Mouse (Mus musculus) hindbrain, embryonic 11.5 days (tissue): ENCODE measurements around the gene Znrf4. TPM values are rescaled to one million over a fixed set of nuclear protein-coding genes. Genes with fewer than 3 reads are reported as not detected.
A peak's percentile ranks its signal among the peaks of the same experiment; 100 is the strongest.

Experiments
- ATAC-seq: fragments of 200-750 bp; cut with Nextera tagmentation; 2 replicates; pipeline ENCODE4 v1.8.0; 2017; ENCODE audit warnings: mild to moderate bottlenecking, moderate TSS enrichment, moderate library complexity; ENCODE audit not compliant: low FRiP score
- DNase-seq: peaks from one replicate; pipeline ENCODE4 v3.0.0-alpha.2; 2015; ENCODE audit warnings: low spot score
- H3K27ac ChIP-seq: fragments of 300-500 bp; sonication (generic); 2 replicates; pipeline ENCODE4 v1.5.1; 2014; ENCODE audit warnings: mild to moderate bottlenecking, low read depth, low read length
- H3K27me3 ChIP-seq: fragments of 300-500 bp; sonication (generic); 2 replicates; pipeline ENCODE4 v1.6.1; 2014; ENCODE audit warnings: mild to moderate bottlenecking, low read length, moderate library complexity, mixed read lengths; ENCODE audit not compliant: control insufficient read depth, insufficient read depth
- H3K36me3 ChIP-seq: fragments of 300-500 bp; sonication (generic); 2 replicates; pipeline ENCODE4 v1.6.1; 2014; ENCODE audit warnings: mild to moderate bottlenecking, low read length, moderate library complexity, mixed read lengths; ENCODE audit not compliant: control insufficient read depth, insufficient read depth
- H3K4me1 ChIP-seq: fragments of 300-500 bp; sonication (generic); replicated peaks from 2 replicates; pipeline ENCODE4 v1.6.1; 2014; ENCODE audit warnings: low read length, mixed read lengths; ENCODE audit not compliant: control insufficient read depth, insufficient read depth
- H3K4me2 ChIP-seq: fragments of 300-500 bp; sonication (generic); replicated peaks from 2 replicates; pipeline ENCODE4 v1.6.1; 2014; ENCODE audit warnings: mild to moderate bottlenecking, low read depth, low read length
- H3K4me3 ChIP-seq: fragments of 300-500 bp; sonication (generic); 2 replicates; pipeline ENCODE4 v1.5.1; 2014; ENCODE audit warnings: low read depth, low read length
- H3K9ac ChIP-seq: fragments of 300-500 bp; sonication (generic); 2 replicates; pipeline ENCODE4 v1.6.1; 2014; ENCODE audit warnings: low read depth, low read length
- H3K9me3 ChIP-seq: fragments of 300-500 bp; sonication (generic); 2 replicates; pipeline ENCODE4 v1.6.1; 2016; ENCODE audit warnings: low read length; ENCODE audit not compliant: control insufficient read depth
- WGBS: fragments of 180-500 bp; shearing (Covaris S2); extraction: QIAGEN DNeasy Blood & Tissue Kit; methylation state at CpG from one replicate; pipeline ENCODE4 v1.1.7; 2014; 5-methylcytosine and 5-hydroxymethylcytosine counted together
- polyA plus RNA-seq: library from polyadenylated mRNA; unstranded; fragments of >200 nt; fragmentation: Nextera tagmentation; extraction: Ambion mirVana; gene quantifications from 2 replicates; pipeline ENCODE4 v1.2.1, GENCODE M21; 2014

Gene Znrf4
- polyA plus RNA-seq, 1 experiment from 2014 or later: not detected

- no peak for ATAC-seq
- Histone ChIP-seq H3K4me2 (no peak overlapping the region), H3K27ac (no peak overlapping the region), H3K27me3 (no peaks in the 10 kb centered on the region), H3K9me3 (no peaks in the 10 kb centered on the region), H3K36me3 (no peaks in the 10 kb centered on the region), H3K9ac (no peak overlapping the region), H3K4me3 (no peak overlapping the region), H3K4me1 (no peaks in the 10 kb centered on the region; the same call in 1 of the 2 replicates)
- no peak for DNase-seq
- 53% methylated on average over 8 of the region's 8 CpGs for WGBS
These were observed 30.5 kb upstream of the Znrf4 start for GRCm38 (mm10) chr17:56542736-56543135.

- no peak overlapping the region for H3K27ac ChIP-seq
- ATAC-seq (peak; percentile 39; the same call in 1 of the 2 replicates), DNase-seq (no peak)
- no peaks in the 10 kb centered on the region for H3K9me3 ChIP-seq
- no peak overlapping the region for H3K4me3 ChIP-seq
- no peaks in the 10 kb centered on the region; the same call in 1 of the 2 replicates for H3K4me1 ChIP-seq
- H3K4me2 ChIP-seq: no peak overlapping the region
- 30% methylated on average over 6 of the region's 6 CpGs for WGBS
- no peaks in the 10 kb centered on the region for H3K27me3 ChIP-seq
- no peaks in the 10 kb centered on the region for H3K36me3 ChIP-seq
- no peak overlapping the region for H3K9ac ChIP-seq
These were observed 28.3 kb upstream of the Znrf4 start for GRCm38 (mm10) chr17:56540562-56540975.

- WGBS: 24% methylated on average over 8 of the region's 8 CpGs
- no peaks in the 10 kb centered on the region for H3K27me3 ChIP-seq
- H3K4me1 ChIP-seq: no peaks in the 10 kb centered on the region; the same call in 1 of the 2 replicates
- no peak overlapping the region for H3K9ac ChIP-seq
- no peak overlapping the region for H3K27ac ChIP-seq
- H3K9me3 ChIP-seq: no peaks in the 10 kb centered on the region
- H3K4me3 ChIP-seq: no peak overlapping the region
- no peaks in the 10 kb centered on the region for H3K36me3 ChIP-seq
- ATAC-seq (peak; percentile 46; the same call in 1 of the 2 replicates), DNase-seq (no peak)
- H3K4me2 ChIP-seq: no peak overlapping the region
These were observed 25.7 kb upstream of the Znrf4 start for GRCm38 (mm10) chr17:56537912-56538311.

- H3K4me1 ChIP-seq: no peaks in the 10 kb centered on the region
- DNase-seq: no peak
- ATAC-seq: no peak
- no peak overlapping the region for H3K4me2 ChIP-seq
- no peak overlapping the region for H3K27ac ChIP-seq
- H3K9ac ChIP-seq: no peak overlapping the region
- WGBS: 48% methylated on average over 3 of the region's 3 CpGs
- no peaks in the 10 kb centered on the region for H3K9me3 ChIP-seq
- no peaks in the 10 kb centered on the region for H3K36me3 ChIP-seq
- H3K4me3 ChIP-seq: no peak overlapping the region
- H3K27me3 ChIP-seq: no peaks in the 10 kb centered on the region
These were observed 24.6 kb upstream of the Znrf4 start for GRCm38 (mm10) chr17:56536874-56537273.

GRCm38 (mm10) chr17:56536192-56536591 lies 24.0 kb upstream of the Znrf4 start:
- Histone ChIP-seq H3K9ac (no peak overlapping the region), H3K4me1 (no peaks in the 10 kb centered on the region), H3K4me3 (no peak overlapping the region), H3K27me3 (no peaks in the 10 kb centered on the region), H3K9me3 (no peaks in the 10 kb centered on the region), H3K4me2 (no peak overlapping the region), H3K27ac (no peak overlapping the region), H3K36me3 (no peaks in the 10 kb centered on the region)
- DNase-seq: no peak
- WGBS: 62% methylated on average over 14 of the region's 14 CpGs
- no peak for ATAC-seq

GRCm38 (mm10) chr17:56524943-56525342 lies 12.7 kb upstream of the Znrf4 start:
- no peaks in the 10 kb centered on the region for H3K27me3 ChIP-seq
- no peaks in the 10 kb centered on the region for H3K4me1 ChIP-seq
- ATAC-seq: no peak
- no peak overlapping the region for H3K4me3 ChIP-seq
- WGBS: 79% methylated on average over 4 of the region's 4 CpGs
- no peak overlapping the region for H3K4me2 ChIP-seq
- no peak for DNase-seq
- H3K36me3 ChIP-seq: no peaks in the 10 kb centered on the region
- H3K9ac ChIP-seq: no peak overlapping the region
- H3K9me3 ChIP-seq: no peaks in the 10 kb centered on the region
- no peak overlapping the region for H3K27ac ChIP-seq

GRCm38 (mm10) chr17:56522744-56523143 lies 10.5 kb upstream of the Znrf4 start:
- H3K27me3 ChIP-seq: no peaks in the 10 kb centered on the region
- no peak overlapping the region for H3K9ac ChIP-seq
- 54% methylated on average over 1 of the region's 1 CpGs for WGBS
- H3K4me2 ChIP-seq: no peak overlapping the region
- H3K9me3 ChIP-seq: no peaks in the 10 kb centered on the region
- H3K4me1 ChIP-seq: no peaks in the 10 kb centered on the region
- DNase-seq (no peak), ATAC-seq (no peak)
- H3K36me3 ChIP-seq: no peaks in the 10 kb centered on the region
- no peak overlapping the region for H3K27ac ChIP-seq
- H3K4me3 ChIP-seq: no peak overlapping the region

- 0 out of 2 replicates have a peak overlapping the region, but pooled peaks have one; percentile 1 for H3K9ac ChIP-seq
- peaks cover 31% of the 10 kb centered on the region for H3K27me3 ChIP-seq
- ATAC-seq: peak; percentile 69
These were observed 3.6 kb upstream of the Znrf4 start for GRCm38 (mm10) chr17:56515690-56516410.

GRCm38 (mm10) chr17:56514916-56515315 lies 2.7 kb upstream of the Znrf4 start:
- Histone ChIP-seq H3K9me3 (no peaks in the 10 kb centered on the region), H3K4me1 (peaks cover 8% of the 10 kb centered on the region), H3K36me3 (no peaks in the 10 kb centered on the region), H3K27ac (no peak overlapping the region), H3K4me2 (no peak overlapping the region), H3K27me3 (peaks cover 40% of the 10 kb centered on the region), H3K9ac (no peak overlapping the region), H3K4me3 (no peak overlapping the region)
- WGBS: 49% methylated on average over 12 of the region's 12 CpGs
- DNase-seq: no peak
- ATAC-seq: no peak

More at GRCm38 (mm10) chr17:56515690-56516410, 3.6 kb upstream of the Znrf4 start:
- no peak overlapping the region for H3K4me2 ChIP-seq
- no peaks in the 10 kb centered on the region for H3K9me3 ChIP-seq
- H3K27ac ChIP-seq: no peak overlapping the region
- peaks cover 5% of the 10 kb centered on the region for H3K4me1 ChIP-seq
- H3K36me3 ChIP-seq: no peaks in the 10 kb centered on the region
- DNase-seq: peak; percentile 37
- WGBS: 13% methylated on average over 13 of the region's 13 CpGs
- no peak overlapping the region for H3K4me3 ChIP-seq
